Mouse (Mus musculus) v-Abl transformed pro-B cells (cell line): ENCODE measurements around the gene Rgp1.
"Not testable (repeated sequence)": the region's sequence is repeated elsewhere in the genome, so short reads cannot be mapped to it uniquely, and the experiment has no call there.

ENCODE experiments used
- in situ Hi-C, 2 experiments: fragments of 400-800 bp; cut with MboI; formaldehyde crosslinking; loops; one replicate each; pipeline ENCODE4 v1.15.1; 2025; ENCODE audit not compliant: unreplicated experiment in 2 of 2

Gene Rgp1

DNA sequence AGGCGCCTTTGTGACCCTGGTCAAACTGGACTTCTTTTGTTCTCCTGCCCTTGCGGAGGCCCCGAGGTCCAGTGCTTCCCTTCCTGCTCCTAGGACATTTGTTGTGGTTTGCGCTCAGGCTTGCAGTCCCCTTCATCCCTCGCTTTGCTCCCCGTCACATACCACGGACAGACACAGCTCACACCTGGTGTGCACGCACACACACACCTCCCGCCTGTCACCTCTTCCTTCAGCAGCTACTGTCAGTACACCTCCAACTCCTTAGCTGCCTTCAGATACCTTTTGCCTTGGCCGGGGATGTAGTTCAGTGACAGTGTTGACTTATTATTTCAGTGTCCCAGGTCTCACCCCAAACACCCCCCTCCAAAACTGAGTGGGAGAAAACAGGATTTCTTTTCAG, 7.2 kb downstream of the Rgp1 start:
- in situ Hi-C loops: no loop called here

- in situ Hi-C loops: no loop called here
Observed at GRCm38 (mm10) chr4:43586411-43586810, 7.9 kb downstream of the Rgp1 start.

DNA sequence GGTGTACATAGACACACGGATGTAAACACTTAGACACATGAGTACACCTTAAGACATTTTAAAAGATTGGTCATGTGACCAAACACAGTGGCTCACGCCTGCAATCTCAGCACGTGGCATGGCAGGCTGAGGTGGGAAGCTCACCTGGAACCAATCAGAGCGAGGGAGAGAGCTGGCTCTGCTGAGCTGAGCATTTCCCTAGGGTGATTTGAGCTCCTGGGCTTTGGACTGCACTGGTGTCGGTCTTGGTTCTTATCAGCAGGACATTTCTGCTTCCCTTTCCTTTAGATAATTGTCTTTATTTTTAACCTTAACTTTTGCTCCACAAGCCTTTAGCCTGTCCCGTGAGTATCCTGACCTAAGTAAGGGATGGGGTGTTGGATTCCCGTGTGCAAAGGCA, 9.2 kb downstream of the Rgp1 start:
- in situ Hi-C loops: no loop called here

DNA sequence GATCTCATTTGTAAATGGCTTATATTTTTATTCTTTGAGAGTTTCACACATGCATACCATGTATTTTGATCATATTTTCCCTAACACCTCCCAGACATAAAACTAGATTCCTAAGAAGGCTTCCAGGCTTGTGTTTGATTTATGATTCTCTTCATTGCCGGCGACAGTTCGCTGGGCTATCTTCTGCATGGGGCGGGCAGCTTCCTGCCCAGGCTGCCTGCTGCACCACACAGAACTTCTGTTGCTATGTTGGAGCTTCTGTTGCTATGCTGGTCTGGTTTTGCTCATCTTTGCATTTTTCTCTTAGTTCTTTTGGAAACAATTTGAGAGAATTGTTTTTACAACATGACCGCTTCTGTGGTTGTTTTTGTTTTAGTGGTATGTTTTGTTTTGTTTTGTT, 13.0 kb downstream of the Rgp1 start:
- in situ Hi-C loops: no loop called here

GRCm38 (mm10) chr4:43591961-43592360, 13.4 kb downstream of the Rgp1 start:
- in situ Hi-C loops: no loop called here

DNA sequence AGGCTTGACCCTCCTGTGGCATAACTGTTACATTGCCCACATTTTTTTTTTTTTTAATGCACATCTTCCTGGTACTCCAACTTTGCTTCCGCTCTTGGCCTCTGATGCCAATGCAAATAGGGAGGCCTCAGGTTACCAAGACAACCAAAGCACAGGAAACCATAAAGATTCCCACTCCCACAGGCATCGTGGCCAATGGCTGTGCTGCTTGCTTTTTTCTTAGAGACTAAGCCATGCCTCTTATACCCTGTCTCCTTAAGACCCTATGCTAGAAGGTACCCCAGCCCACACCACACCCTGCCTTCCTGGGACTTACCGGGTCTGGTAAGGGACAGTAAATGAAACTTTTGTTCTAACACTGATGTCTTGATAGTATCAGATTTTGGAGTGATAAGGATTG, 14.9 kb downstream of the Rgp1 start:
- in situ Hi-C loops: no loop called here

DNA sequence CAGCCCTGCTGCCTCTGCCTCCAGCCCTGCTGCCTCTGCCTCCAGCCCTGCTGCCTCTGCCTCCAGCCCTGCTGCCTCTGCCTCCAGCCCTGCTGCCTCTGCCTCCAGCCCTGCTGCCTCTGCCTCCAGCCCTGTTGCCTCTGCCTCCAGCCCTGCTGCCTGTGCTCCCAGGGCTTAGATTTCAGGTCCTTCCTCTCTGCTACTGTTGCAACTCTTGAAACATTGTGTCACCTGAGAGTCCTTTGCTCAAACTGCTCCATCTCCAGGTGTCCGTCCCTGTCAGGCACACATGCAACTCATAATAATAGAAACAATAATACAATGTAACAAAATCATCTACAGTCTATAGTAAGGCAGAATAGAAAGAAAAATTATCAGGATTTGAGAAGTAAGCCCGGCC, 18.1 kb downstream of the Rgp1 start:
- in situ Hi-C loops: not testable (repeated sequence)

- in situ Hi-C loops: no loop called here
Observed at GRCm38 (mm10) chr4:43598200-43598599, 19.7 kb downstream of the Rgp1 start.

- in situ Hi-C loops: no loop called here
Observed at GRCm38 (mm10) chr4:43598650-43599380, 20.3 kb downstream of the Rgp1 start.

GRCm38 (mm10) chr4:43600195-43600934, 21.9 kb downstream of the Rgp1 start:
- in situ Hi-C loops: loop anchor here in 1 of 2 experiments (25.0 kb wide), 1 partner anchor 262 kb away; the partner anchor contains the start of gene Olfr155

- in situ Hi-C loops: loop anchor here in 1 of 2 experiments (25.0 kb wide), 1 partner anchor 258 kb away; the partner anchor contains the start of gene Olfr155
Observed at GRCm38 (mm10) chr4:43604099-43604498, 25.6 kb downstream of the Rgp1 start.

DNA sequence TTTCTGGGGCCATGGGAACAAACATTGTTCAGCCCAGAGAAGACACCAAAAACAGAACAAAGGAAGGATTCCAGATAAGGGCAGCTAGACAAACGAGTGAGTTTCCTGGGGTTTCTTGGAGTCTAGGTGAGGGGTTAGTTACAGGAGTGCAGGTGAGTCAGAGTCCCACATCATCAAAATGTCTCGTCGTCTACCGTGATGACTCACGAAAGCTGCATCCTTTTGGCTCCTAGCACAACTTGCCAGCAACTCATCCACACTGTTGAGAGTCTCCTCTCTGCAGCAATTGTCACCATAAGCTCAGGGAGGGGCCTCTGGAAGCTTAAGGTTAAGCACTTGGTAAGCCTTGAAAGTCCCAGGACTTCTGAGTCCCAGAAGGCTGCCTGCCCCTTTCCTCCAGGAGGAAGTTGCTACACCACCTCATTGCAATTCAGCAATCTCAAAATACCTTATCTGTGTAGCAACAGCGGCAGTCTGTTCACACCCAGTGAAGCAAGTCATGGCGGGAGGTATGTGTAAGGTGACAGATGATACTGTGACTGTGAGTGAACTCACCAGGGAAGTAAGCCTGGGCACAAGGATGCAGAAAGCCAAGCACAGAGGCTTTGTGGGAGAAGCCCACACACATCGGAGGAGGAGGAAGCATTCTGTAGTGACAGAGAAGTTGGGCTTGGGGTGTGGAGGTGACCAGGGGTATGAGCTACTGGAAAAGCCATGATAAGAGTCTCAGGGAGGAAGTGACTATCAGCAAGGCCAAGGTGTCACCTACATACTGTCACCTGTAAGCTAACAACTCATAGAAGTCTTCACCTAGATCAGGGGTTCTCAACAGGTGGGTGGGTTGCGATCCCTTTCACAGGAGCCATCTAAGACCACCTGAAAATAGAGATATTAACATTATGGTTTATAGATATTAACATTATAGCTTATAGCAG, 26.5 kb downstream of the Rgp1 start:
- in situ Hi-C loops: loop anchor here in 1 of 2 experiments (25.0 kb wide), 1 partner anchor 257 kb away; the partner anchor contains the start of gene Olfr155

DNA sequence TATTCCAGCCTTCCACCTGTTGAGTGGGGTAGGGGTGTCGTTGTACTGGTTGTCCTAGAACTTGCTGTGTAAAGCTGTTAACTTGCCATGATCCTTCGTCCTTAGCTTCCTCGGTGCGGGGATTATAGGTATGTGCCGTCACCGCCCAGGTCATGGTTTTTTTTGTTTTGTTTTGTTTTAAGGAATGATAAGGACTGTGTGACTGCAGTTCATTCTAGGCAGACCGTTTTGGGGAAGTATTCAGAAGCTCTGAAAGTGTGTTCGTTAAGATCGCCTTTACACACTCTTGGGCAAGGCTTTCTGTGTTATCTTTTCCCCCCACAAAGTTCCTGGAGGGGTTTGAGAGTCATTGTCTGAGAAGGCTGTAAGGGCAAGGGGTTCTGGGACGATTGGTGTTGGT, 34.0 kb downstream of the Rgp1 start:
- in situ Hi-C loops: loop anchor here in 1 of 2 experiments (25.0 kb wide), 1 partner anchor 250 kb away; the partner anchor contains the start of gene Olfr155

- in situ Hi-C loops: loop anchor here in 1 of 2 experiments (25.0 kb wide), 1 partner anchor 249 kb away; the partner anchor contains the start of gene Olfr155
Observed at GRCm38 (mm10) chr4:43613060-43613730, 34.7 kb downstream of the Rgp1 start.

- in situ Hi-C loops: loop anchor here in 1 of 2 experiments (25.0 kb wide), 1 partner anchor 242 kb away; the partner anchor contains the start of gene Olfr155
Observed at GRCm38 (mm10) chr4:43620146-43620778, 41.7 kb downstream of the Rgp1 start.

DNA sequence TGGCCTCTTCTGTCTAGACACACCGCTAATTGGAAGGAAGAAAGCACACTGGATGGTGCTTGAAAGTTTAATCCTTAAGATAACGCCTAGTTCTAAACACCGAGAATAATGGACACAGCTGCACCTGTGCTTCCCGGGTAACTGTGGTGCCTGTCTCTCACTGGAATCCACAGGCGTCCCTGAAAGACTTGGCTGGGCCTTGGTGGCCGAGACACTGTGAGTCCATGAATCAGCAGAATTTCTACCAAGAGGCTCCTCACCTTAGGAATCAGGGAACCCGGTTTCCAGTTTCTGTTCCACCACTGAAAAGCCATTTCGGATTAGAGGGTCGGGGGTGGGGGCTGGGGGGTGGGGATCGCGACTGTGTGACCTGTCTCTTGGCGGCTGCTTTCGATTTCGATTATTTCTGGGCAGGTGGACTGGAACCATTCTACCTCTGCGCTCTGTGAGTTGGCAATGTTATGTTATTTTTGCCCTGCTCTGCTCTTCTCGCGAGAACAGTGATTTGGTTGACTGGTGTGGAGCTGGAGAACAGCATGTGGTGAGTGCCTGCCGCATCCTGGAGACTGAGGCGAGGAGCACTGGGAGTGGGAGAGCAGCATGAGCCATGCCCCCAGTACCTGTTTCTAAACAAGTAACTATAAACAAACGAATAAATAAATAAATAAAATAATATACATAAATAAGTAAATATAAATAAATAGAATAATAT, 50.7 kb downstream of the Rgp1 start:
- in situ Hi-C loops: no loop called here

GRCm38 (mm10) chr4:43630030-43630581, 51.6 kb downstream of the Rgp1 start:
- in situ Hi-C loops: no loop called here

DNA sequence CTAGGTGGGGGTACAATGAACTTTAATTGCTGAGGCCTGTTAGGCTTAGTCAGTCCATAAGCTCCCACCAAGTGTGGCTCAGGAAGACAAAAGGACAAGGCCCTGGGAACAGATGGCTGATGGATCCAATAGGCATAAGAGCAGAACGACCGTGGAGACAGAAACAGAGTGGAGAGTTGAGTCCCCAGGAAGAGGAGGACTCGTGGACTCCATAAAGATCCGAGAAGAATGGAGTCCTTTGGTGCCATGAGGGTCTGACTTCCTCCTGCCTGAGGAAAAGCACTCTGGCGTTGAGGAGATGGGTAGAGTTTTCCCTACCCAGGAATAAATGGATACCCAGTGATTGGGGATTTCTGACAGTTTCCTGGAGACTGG, 52.1 kb downstream of the Rgp1 start:
- in situ Hi-C loops: no loop called here
